Mouse (Mus musculus) MEL (cell line): ENCODE measurements at regions not wholly inside any gene's neighbourhood (a gene's known extent, or its start where the extent isn't known, plus 50 kb on each side); places are given as distances from the start of the nearest gene placed in this dataset.

Experiments used
- CTCF ChIP-seq, 3 experiments: IDR thresholded peaks in 2 of 3; conservative IDR thresholded peaks in 1 of 3; 2 replicates each; pipeline ENCODE4 v1.5.1; 2011 to 2012; ENCODE audit warnings: low read length in 3 of 3, low read depth in 2 of 3, mild to moderate bottlenecking in 2 of 3, improper control_type of control experiment in 1 of 3, inconsistent platforms in 1 of 3, mixed read lengths in 1 of 3, moderate library complexity in 1 of 3; ENCODE audit not compliant: control insufficient read depth in 1 of 3, insufficient read depth in 1 of 3, poor library complexity in 1 of 3, severe bottlenecking in 1 of 3
- ETS1 ChIP-seq: IDR thresholded peaks from 2 replicates; pipeline ENCODE4 v1.6.1; 2012; ENCODE audit warnings: low read depth, mild to moderate bottlenecking, inconsistent platforms, low read length, improper control_type of control experiment, moderate library complexity
- RAD21 ChIP-seq: IDR thresholded peaks from 2 replicates; pipeline ENCODE4 v1.6.1; 2011; ENCODE audit warnings: mild to moderate bottlenecking, low read depth, low read length, improper control_type of control experiment

GRCm38 (mm10) chr14:55357258-55357657, 121.3 kb upstream of the Dhrs4 start:
- no peak for TF ChIP-seq CTCF (IDR thresholded peaks at IDR 0.05 in 2 of 3, conservative IDR thresholded peaks at IDR 0.05 in 1 of 3; ENCODE audit: control insufficient read depth in 1 of 3, insufficient read depth in 1 of 3, low read depth in 2 of 3, low read length in 3 of 3, poor library complexity in 1 of 3, severe bottlenecking in 1 of 3)
- no peak for TF ChIP-seq RAD21
- no peak for TF ChIP-seq ETS1
